Mouse (Mus musculus): Measurements from ENCODE around the gene Trpv5.

DNA sequence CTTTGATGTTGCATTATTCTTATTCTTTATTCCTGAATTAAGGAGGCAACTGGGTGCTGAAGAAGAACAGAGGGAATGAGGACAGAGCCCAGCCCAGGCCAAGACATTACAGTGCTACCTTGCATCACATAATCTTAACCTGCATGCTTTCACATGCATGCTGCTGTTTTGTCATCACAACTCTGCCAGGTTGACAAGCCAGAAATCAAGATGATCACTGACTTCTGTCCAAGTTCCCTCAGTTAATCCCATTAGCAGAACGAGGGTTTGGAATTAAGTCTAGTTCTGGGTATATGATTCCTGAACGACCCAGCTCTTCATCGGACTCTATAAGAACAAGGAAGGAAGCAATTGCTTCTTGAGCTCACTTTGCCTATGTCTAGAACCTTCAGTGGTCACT is 34.3 kb downstream of the Trpv5 start:
- TF ChIP-seq POLR2A (IDR thresholded peaks at IDR 0.05; ENCODE audit: insufficient read length, low read depth) (no peak), MYOG (IDR thresholded peaks at IDR 0.05; ENCODE audit: control insufficient read depth in 1 of 3, insufficient read depth in 1 of 3, insufficient read length in 2 of 3, low read depth in 2 of 3) (no peak), USF1 (IDR thresholded peaks at IDR 0.05; ENCODE audit: low read depth) (no peak), TCF12 (IDR thresholded peaks at IDR 0.05; ENCODE audit: insufficient read depth, poor library complexity, severe bottlenecking) (no peak), MYOD1 (IDR thresholded peaks at IDR 0.05; ENCODE audit: control insufficient read depth in 1 of 3, insufficient read length in 2 of 3, low read depth in 2 of 3) (no peak), SRF (IDR thresholded peaks at IDR 0.05; ENCODE audit: control insufficient read depth, insufficient read length, low read depth) (no peak), MAX (IDR thresholded peaks at IDR 0.05; ENCODE audit: low read depth) (no peak), CEBPB (IDR thresholded peaks at IDR 0.05; ENCODE audit: insufficient read depth, poor library complexity, severe bottlenecking) (no peak), E2F4 (IDR thresholded peaks at IDR 0.05; ENCODE audit: insufficient read depth) (no peak), POLR2AphosphoS2 (IDR thresholded peaks at IDR 0.05; ENCODE audit: insufficient read length, low read depth) (no peak), TCF3 (IDR thresholded peaks at IDR 0.05; ENCODE audit: insufficient read length, low read depth) (no peak), REST (IDR thresholded peaks at IDR 0.05; ENCODE audit: insufficient read depth, insufficient read length) (no peak)

Measured in myocyte (in vitro differentiated cells).